Mouse (Mus musculus) bone marrow, adult 2 months (tissue): Measurements from ENCODE around the gene Zscan26. TPM values are rescaled to one million over a fixed set of nuclear protein-coding genes. Genes with fewer than 3 reads are reported as not detected.
"Not testable (repeated sequence)": the region's sequence is repeated elsewhere in the genome, so short reads cannot be mapped to it uniquely, and the experiment has no call there.

Source experiments
- H3K27ac ChIP-seq: fragments of 200-500 bp; 2 replicates; pipeline ENCODE4 v1.5.1; 2012; ENCODE audit warnings: low read depth, mild to moderate bottlenecking, control low read depth, inconsistent platforms, low read length; ENCODE audit not compliant: control insufficient read depth, poor library complexity, insufficient read depth
- H3K4me1 ChIP-seq: fragments of 200-500 bp; 2 replicates; pipeline ENCODE4 v1.6.1; 2011; ENCODE audit warnings: low read length; ENCODE audit not compliant: control insufficient read depth, insufficient read depth
- H3K4me3 ChIP-seq: fragments of 200-500 bp; replicated peaks from 2 replicates; pipeline ENCODE3; 2011; ENCODE audit warnings: mild to moderate bottlenecking, low read depth, low read length, control low read depth; ENCODE audit not compliant: control insufficient read depth
- CTCF ChIP-seq: fragments of 200-500 bp; IDR thresholded peaks from 2 replicates; pipeline ENCODE4 v1.5.1; 2011; ENCODE audit warnings: low read length, control low read depth; ENCODE audit not compliant: control insufficient read depth, insufficient read depth
- POLR2A ChIP-seq: fragments of 200-500 bp; IDR thresholded peaks from 2 replicates; pipeline ENCODE4 v1.6.1; 2011; ENCODE audit warnings: low read depth, mild to moderate bottlenecking, control low read depth, low read length, borderline replicate concordance; ENCODE audit not compliant: control insufficient read depth
- WGBS: fragments of 180-500 bp; shearing (Covaris S2); methylation state at CpG from one replicate; pipeline ENCODE4 v1.1.7; 2018; 5-methylcytosine and 5-hydroxymethylcytosine counted together
- polyA plus RNA-seq: library from polyadenylated mRNA; stranded (reverse); fragments of >200 nt; gene quantifications from 2 replicates; pipeline ENCODE4 v1.2.4, GENCODE M21; 2011; ENCODE audit warnings: low replicate concordance; ENCODE audit not compliant: missing spikeins, insufficient read depth, insufficient read length

Zscan26 gene
- polyA plus RNA-seq, 1 experiment, result 14.1 TPM

DNA sequence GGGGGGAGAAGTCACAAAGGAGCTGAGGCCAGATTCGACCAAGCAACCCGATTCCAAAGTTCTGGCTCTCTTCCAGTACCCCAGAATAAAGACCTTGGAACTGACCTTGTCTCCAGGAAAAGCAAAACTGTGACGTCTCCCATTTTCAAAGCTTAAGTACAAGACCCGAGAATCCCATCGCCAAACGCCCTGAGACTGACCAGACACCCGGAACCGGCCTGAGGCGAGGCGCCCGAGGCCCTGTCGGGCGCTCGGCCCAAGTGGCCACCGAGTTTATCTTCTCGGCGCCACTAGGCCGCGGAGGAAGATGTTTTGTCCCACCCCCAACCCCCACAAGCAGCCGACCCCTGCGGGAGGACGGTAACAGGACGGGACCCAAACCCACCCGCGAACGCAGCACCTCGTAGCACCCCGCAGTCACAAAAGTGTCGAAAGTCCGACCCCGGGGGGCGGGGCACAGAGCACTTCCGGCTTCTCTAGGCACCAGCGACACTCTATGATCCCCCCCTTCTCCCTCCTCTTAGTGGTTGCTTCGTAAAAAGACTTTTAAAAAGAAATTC is 51.2 kb downstream of the Zscan26 start, which contains the start of gene Zkscan3:
TSS of gene Zkscan3 (minus strand) at position 469 of the 560 bp plus-strand sequence.
- no peaks in the 10 kb centered on the region for H3K4me1 ChIP-seq
- H3K27ac ChIP-seq, result peak within 1 kb of the TSS; percentile 52
- TF ChIP-seq POLR2A, result peak; percentile 82; the same call in 1 of the 2 replicates
- TF ChIP-seq CTCF, result no peak; the same call in 1 of the 2 replicates
- WGBS, result under 1% methylated on average over 35 of the region's 35 CpGs
- H3K4me3 ChIP-seq, result peak within 1 kb of the TSS; percentile 91

- H3K4me3 ChIP-seq, result peak overlapping the region; percentile 91
- WGBS, result 32% methylated on average over 12 of the region's 12 CpGs
- no peaks in the 10 kb centered on the region for H3K4me1 ChIP-seq
- no peak overlapping the region for H3K27ac ChIP-seq
- TF ChIP-seq CTCF, result no peak
- TF ChIP-seq POLR2A, result no peak
Measured at GRCm38 (mm10) chr13:21401636-21402286, 51.8 kb downstream of the Zscan26 start.

DNA sequence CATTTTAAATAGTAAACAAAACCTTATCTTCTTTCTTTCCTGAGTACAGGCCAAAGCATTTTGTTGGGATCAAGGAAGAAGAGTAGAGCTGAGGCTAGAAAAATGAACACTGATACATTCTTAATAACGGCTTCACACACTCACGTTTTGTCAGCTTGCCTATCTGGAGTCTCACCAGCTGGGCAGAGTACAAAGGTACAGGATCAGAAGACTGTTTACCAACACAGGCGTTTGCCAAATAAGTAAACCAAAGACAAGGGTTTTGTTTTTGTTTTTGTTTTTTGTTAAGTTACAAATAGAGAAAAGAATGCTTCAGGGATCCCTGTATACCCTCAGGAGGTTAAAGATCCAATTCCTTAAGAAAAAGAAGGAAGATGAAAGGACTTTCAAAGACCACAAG is 52.4 kb downstream of the Zscan26 start:
- no peak overlapping the region for H3K27ac ChIP-seq
- TF ChIP-seq CTCF (no peak), POLR2A (no peak)
- 79% methylated on average over 3 of the region's 3 CpGs for WGBS
- no peaks in the 10 kb centered on the region for H3K4me1 ChIP-seq
- H3K4me3 ChIP-seq, result no peak overlapping the region

DNA sequence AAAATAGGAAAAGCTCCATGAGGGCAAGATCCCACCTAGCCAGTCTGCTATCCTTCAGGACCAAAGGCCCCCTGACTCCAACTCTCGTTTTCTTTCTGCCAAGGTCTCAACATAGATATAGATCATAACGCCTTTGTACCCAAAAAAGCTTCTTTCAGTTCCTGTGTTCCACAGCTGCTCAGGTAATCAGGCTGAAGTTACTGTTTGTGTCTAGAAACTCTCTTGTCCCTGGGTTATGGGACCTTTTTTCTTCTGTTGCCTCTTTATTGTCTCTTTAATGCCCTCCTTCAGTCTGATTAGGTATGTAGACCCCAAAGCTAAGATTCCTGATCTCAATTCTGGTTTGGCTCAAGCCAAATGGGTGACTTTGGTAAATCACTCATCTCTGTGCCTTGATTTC is 56.0 kb downstream of the Zscan26 start:
- WGBS, result 69% methylated on average over 2 of the region's 2 CpGs
- TF ChIP-seq POLR2A (no peak), CTCF (no peak)
- no peak overlapping the region for H3K27ac ChIP-seq
- no peak overlapping the region for H3K4me3 ChIP-seq
- no peaks in the 10 kb centered on the region for H3K4me1 ChIP-seq

DNA sequence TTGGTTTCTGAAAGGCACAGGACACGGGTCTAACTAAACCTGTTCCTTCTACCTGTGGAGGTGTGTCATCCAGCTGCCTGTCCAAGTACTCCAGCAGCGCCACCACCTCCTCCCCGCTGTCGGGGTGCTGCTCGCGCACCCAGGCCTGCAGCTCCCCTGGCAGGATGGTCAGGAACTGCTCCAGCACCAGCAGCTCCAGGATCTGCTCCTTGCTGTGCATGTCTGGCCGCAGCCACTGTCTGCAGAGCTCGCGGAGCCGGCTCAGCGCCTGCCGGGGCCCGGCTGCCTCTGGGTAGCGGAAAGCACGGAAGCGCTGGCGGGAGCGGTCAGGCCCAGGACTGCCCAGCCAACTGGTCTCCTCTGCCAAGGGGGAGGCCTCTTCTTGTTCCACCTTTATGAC is 57.5 kb downstream of the Zscan26 start:
- H3K4me1 ChIP-seq, H3K4me3 ChIP-seq, H3K27ac ChIP-seq: not testable (repeated sequence)
- WGBS, result 95% methylated on average over 18 of the region's 18 CpGs

DNA sequence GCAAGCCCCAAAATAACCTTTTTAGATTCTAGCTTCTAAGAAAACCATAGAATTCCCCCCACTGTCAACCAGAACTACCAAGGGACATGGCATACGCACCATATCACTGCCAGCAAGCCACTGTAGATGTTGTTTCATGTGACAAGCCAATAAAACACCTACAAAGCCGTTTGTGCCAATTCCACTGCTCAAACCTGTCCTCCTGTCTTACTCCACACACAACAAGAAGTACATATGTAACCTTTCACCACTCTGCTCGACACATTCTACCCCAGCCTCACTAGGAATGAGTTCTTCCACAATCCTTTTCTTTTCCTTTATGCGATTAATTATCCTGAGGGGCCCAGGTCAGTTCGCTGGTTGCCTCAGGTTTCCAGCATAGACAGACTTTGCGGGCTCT is 57.9 kb downstream of the Zscan26 start:
- H3K4me1 ChIP-seq, result no peaks in the 10 kb centered on the region
- H3K4me3 ChIP-seq, result no peak overlapping the region
- TF ChIP-seq CTCF (no peak), POLR2A (no peak)
- no peak overlapping the region for H3K27ac ChIP-seq
- 92% methylated on average over 6 of the region's 6 CpGs for whole genome bisulfite sequencing

DNA sequence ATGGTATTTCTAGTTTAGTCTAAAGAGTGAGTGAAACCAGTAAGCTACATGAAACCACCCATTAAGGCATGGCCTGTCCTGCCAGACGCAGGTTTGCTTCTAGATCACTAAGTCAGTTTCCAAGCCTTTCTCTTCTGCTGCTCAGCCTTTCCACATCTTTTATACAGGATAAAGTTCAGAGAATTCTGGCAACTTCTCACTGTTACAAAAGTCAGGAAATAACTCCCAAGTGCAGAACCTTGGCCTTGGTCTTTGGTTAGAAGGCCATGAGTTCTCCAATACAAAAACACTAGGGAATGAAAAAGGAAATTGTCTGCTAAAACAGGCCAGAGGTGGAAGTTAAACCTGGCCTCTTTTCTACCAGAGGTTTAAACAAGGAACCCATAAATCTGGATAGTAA is 58.3 kb downstream of the Zscan26 start:
- no peak overlapping the region for H3K27ac ChIP-seq
- WGBS, result 84% methylated on average over 1 of the region's 1 CpGs
- no peaks in the 10 kb centered on the region for H3K4me1 ChIP-seq
- H3K4me3 ChIP-seq, result no peak overlapping the region
- TF ChIP-seq CTCF (no peak), POLR2A (no peak)

Other genes with a start within 250 kb of the Zscan26 start
- not detected in 2 replicates for gene Gpx5, start 161.0 kb downstream of the Zscan26 start, polyA plus RNA-seq
- gene Gpx6, start 141.6 kb downstream of the Zscan26 start, polyA plus RNA-seq, result not detected in 2 replicates
- not detected in 2 replicates for gene Olfr1367, start 106.8 kb downstream of the Zscan26 start, polyA plus RNA-seq
- gene Zscan12, start 90.9 kb downstream of the Zscan26 start, polyA plus RNA-seq, result 3.7 and 5.9 TPM in 2 replicates
- gene Zkscan3, start 51.0 kb downstream of the Zscan26 start, polyA plus RNA-seq, result 17.1 and 25.5 TPM in 2 replicates
- not detected in 2 replicates for gene Pgbd1, start 12.7 kb downstream of the Zscan26 start, polyA plus RNA-seq
- 0.66 TPM in 1 of 2 replicates, not detected in the other for gene Nkapl, start 14.8 kb upstream of the Zscan26 start, polyA plus RNA-seq
- gene Zkscan4, start 25.2 kb upstream of the Zscan26 start, polyA plus RNA-seq, result not detected in 2 replicates
- gene Gm10065, start 25.7 kb upstream of the Zscan26 start, polyA plus RNA-seq, result not detected in 2 replicates
- 1.6 TPM in 1 of 2 replicates, not detected in the other for gene AK157302, start 41.5 kb upstream of the Zscan26 start, polyA plus RNA-seq
- gene Gm11273, start 47.7 kb upstream of the Zscan26 start, polyA plus RNA-seq, result 14.1 TPM in 1 of 2 replicates, not detected in the other
- 2.1 and 6.4 TPM in 2 replicates for gene Zkscan8, start 77.4 kb upstream of the Zscan26 start, polyA plus RNA-seq
- gene Olfr1366, start 89.1 kb upstream of the Zscan26 start, polyA plus RNA-seq, result not detected in 2 replicates
- gene Olfr1535, start 106.2 kb upstream of the Zscan26 start, polyA plus RNA-seq, result 0.90 and 1.00 TPM in 2 replicates
- not detected in 2 replicates for gene Olfr1364, start 128.0 kb upstream of the Zscan26 start, polyA plus RNA-seq
- not detected in 2 replicates for gene Olfr1362, start 160.3 kb upstream of the Zscan26 start, polyA plus RNA-seq
- not detected in 2 replicates for gene Olfr11, start 188.8 kb upstream of the Zscan26 start, polyA plus RNA-seq
- gene Olfr1361, start 209.7 kb upstream of the Zscan26 start, polyA plus RNA-seq, result not detected in 2 replicates
- not detected in 2 replicates for gene Olfr1360, start 223.7 kb upstream of the Zscan26 start, polyA plus RNA-seq
- gene Olfr1359, start 244.4 kb upstream of the Zscan26 start, polyA plus RNA-seq, result not detected in 2 replicates